Mouse (Mus musculus): ENCODE data around the gene Vmp1. TPM values are rescaled to one million over a fixed set of nuclear protein-coding genes. Genes with fewer than 3 reads are reported as not detected.

Vmp1 gene
- total and polyA plus RNA-seq, 2 experiments from 2014 or later = 45.3 to 136 TPM

- ATAC-seq (ENCODE audit: low FRiP score) = no peak
- Histone ChIP-seq H3K9ac (replicated peaks; ENCODE audit: low read length, poor library complexity, severe bottlenecking) (no peak overlapping the region), H3K4me2 (ENCODE audit: low read depth, low read length, poor library complexity, severe bottlenecking) (no peak overlapping the region), H3K27ac (ENCODE audit: low read depth, low read length) (no peak overlapping the region), H3K36me3 (ENCODE audit: insufficient read depth, low read length) (no peaks in the 10 kb centered on the region), H3K27me3 (ENCODE audit: insufficient read depth, low read length) (no peaks in the 10 kb centered on the region), H3K4me1 (ENCODE audit: insufficient read depth, low read length) (no peaks in the 10 kb centered on the region), H3K9me3 (ENCODE audit: low read length) (no peaks in the 10 kb centered on the region), H3K4me3 (ENCODE audit: low read depth, low read length) (no peak overlapping the region)
- WGBS = 45% methylated on average over 3 of the region's 3 CpGs
- DNase-seq (ENCODE audit: low spot score) = no peak
- no peak for TF ChIP-seq CTCF (IDR thresholded peaks at IDR 0.05)
These were observed 98.0 kb downstream of the Vmp1 start for GRCm38 (mm10) chr11:86585598-86585984.

- TF ChIP-seq CTCF (IDR thresholded peaks at IDR 0.05) = no peak
- H3K27ac ChIP-seq (ENCODE audit: low read depth, low read length) = no peak overlapping the region
- no peak overlapping the region for H3K9ac ChIP-seq (replicated peaks; ENCODE audit: low read length, poor library complexity, severe bottlenecking)
- H3K4me1 ChIP-seq (ENCODE audit: insufficient read depth, low read length) = no peaks in the 10 kb centered on the region
- H3K4me2 ChIP-seq (ENCODE audit: low read depth, low read length, poor library complexity, severe bottlenecking) = no peak overlapping the region
- no peaks in the 10 kb centered on the region for H3K9me3 ChIP-seq (ENCODE audit: low read length)
- no peaks in the 10 kb centered on the region for H3K27me3 ChIP-seq (ENCODE audit: insufficient read depth, low read length)
- ATAC-seq (ENCODE audit: low FRiP score) (no peak), DNase-seq (ENCODE audit: low spot score) (no peak)
- 58% methylated on average over 7 of the region's 7 CpGs for WGBS
- H3K36me3 ChIP-seq (ENCODE audit: insufficient read depth, low read length) = no peaks in the 10 kb centered on the region
- no peak overlapping the region for H3K4me3 ChIP-seq (ENCODE audit: low read depth, low read length)
These were observed 98.6 kb downstream of the Vmp1 start for GRCm38 (mm10) chr11:86584898-86585597.

- no peaks in the 10 kb centered on the region for H3K9me3 ChIP-seq (ENCODE audit: low read length)
- DNase-seq (ENCODE audit: low spot score) (no peak), ATAC-seq (ENCODE audit: low FRiP score) (no peak)
- H3K4me1 ChIP-seq (ENCODE audit: insufficient read depth, low read length) = no peaks in the 10 kb centered on the region
- H3K27me3 ChIP-seq (ENCODE audit: insufficient read depth, low read length) = no peaks in the 10 kb centered on the region
- no peaks in the 10 kb centered on the region for H3K36me3 ChIP-seq (ENCODE audit: insufficient read depth, low read length)
- TF ChIP-seq CTCF (IDR thresholded peaks at IDR 0.05) = no peak
- H3K4me3 ChIP-seq (ENCODE audit: low read depth, low read length) = no peak overlapping the region
- no peak overlapping the region for H3K9ac ChIP-seq (replicated peaks; ENCODE audit: low read length, poor library complexity, severe bottlenecking)
- no peak overlapping the region for H3K4me2 ChIP-seq (ENCODE audit: low read depth, low read length, poor library complexity, severe bottlenecking)
- 91% methylated on average over 14 of the region's 14 CpGs for WGBS
- no peak overlapping the region for H3K27ac ChIP-seq (ENCODE audit: low read depth, low read length)
These were observed 99.4 kb downstream of the Vmp1 start for GRCm38 (mm10) chr11:86583990-86584897.

GRCm38 (mm10) chr11:86583313-86583825, 100.3 kb downstream of the Vmp1 start:
- 89% methylated on average over 3 of the region's 3 CpGs for WGBS
- H3K9me3 ChIP-seq (ENCODE audit: low read length) = no peaks in the 10 kb centered on the region
- H3K36me3 ChIP-seq (ENCODE audit: insufficient read depth, low read length) = no peaks in the 10 kb centered on the region
- H3K4me2 ChIP-seq (ENCODE audit: low read depth, low read length, poor library complexity, severe bottlenecking) = no peak overlapping the region
- ATAC-seq (ENCODE audit: low FRiP score) (no peak), DNase-seq (ENCODE audit: low spot score) (no peak)
- no peaks in the 10 kb centered on the region for H3K4me1 ChIP-seq (ENCODE audit: insufficient read depth, low read length)
- no peak for TF ChIP-seq CTCF (IDR thresholded peaks at IDR 0.05)
- no peaks in the 10 kb centered on the region for H3K27me3 ChIP-seq (ENCODE audit: insufficient read depth, low read length)
- no peak overlapping the region for H3K4me3 ChIP-seq (ENCODE audit: low read depth, low read length)
- no peak overlapping the region for H3K9ac ChIP-seq (replicated peaks; ENCODE audit: low read length, poor library complexity, severe bottlenecking)
- H3K27ac ChIP-seq (ENCODE audit: low read depth, low read length) = no peak overlapping the region

- Histone ChIP-seq H3K4me3 (ENCODE audit: low read depth, low read length) (no peak overlapping the region), H3K27ac (ENCODE audit: low read depth, low read length) (no peak overlapping the region), H3K9ac (replicated peaks; ENCODE audit: low read length, poor library complexity, severe bottlenecking) (no peak overlapping the region), H3K4me1 (ENCODE audit: insufficient read depth, low read length) (no peaks in the 10 kb centered on the region), H3K4me2 (ENCODE audit: low read depth, low read length, poor library complexity, severe bottlenecking) (no peak overlapping the region), H3K36me3 (ENCODE audit: insufficient read depth, low read length) (no peaks in the 10 kb centered on the region), H3K27me3 (ENCODE audit: insufficient read depth, low read length) (no peaks in the 10 kb centered on the region), H3K9me3 (ENCODE audit: low read length) (no peaks in the 10 kb centered on the region)
- DNase-seq (ENCODE audit: low spot score) = no peak
- no peak for ATAC-seq (ENCODE audit: low FRiP score)
- no peak for TF ChIP-seq CTCF (IDR thresholded peaks at IDR 0.05)
- WGBS = 83% methylated on average over 7 of the region's 7 CpGs
These were observed 100.9 kb downstream of the Vmp1 start for GRCm38 (mm10) chr11:86582543-86583260.

Measured in midbrain, postnatal 0 days (tissue).